Mouse (Mus musculus) MEL (cell line): Measurements from ENCODE around the gene Mcm2.

Source experiments
- BHLHE40 ChIP-seq: IDR thresholded peaks from 2 replicates; pipeline ENCODE4 v1.6.1; 2012; ENCODE audit warnings: low read depth, mild to moderate bottlenecking, inconsistent platforms, low read length, improper control_type of control experiment, borderline replicate concordance
- CHD1 ChIP-seq: IDR thresholded peaks from 2 replicates; pipeline ENCODE4 v1.6.1; 2012; ENCODE audit warnings: low read depth, mild to moderate bottlenecking, inconsistent platforms, low read length, improper control_type of control experiment
- CTCF ChIP-seq, 3 experiments: IDR thresholded peaks in 2 of 3; conservative IDR thresholded peaks in 1 of 3; 2 replicates each; pipeline ENCODE4 v1.5.1; 2011 to 2012; ENCODE audit warnings: low read length in 3 of 3, low read depth in 2 of 3, mild to moderate bottlenecking in 2 of 3, improper control_type of control experiment in 1 of 3, inconsistent platforms in 1 of 3, mixed read lengths in 1 of 3, moderate library complexity in 1 of 3; ENCODE audit not compliant: control insufficient read depth in 1 of 3, insufficient read depth in 1 of 3, poor library complexity in 1 of 3, severe bottlenecking in 1 of 3
- EP300 ChIP-seq, 2 experiments: IDR thresholded peaks; 2 replicates each; pipeline ENCODE4 v1.6.1; 2011; ENCODE audit warnings: improper control_type of control experiment in 2 of 2, low read length in 2 of 2, low read depth in 1 of 2, mild to moderate bottlenecking in 1 of 2
- HCFC1 ChIP-seq: IDR thresholded peaks from 2 replicates; pipeline ENCODE4 v1.6.1; 2012; ENCODE audit warnings: low read depth, mild to moderate bottlenecking, inconsistent platforms, low read length, improper control_type of control experiment, moderate library complexity
- MAFK ChIP-seq: IDR thresholded peaks from 2 replicates; pipeline ENCODE4 v1.6.1; 2011; ENCODE audit warnings: low read depth, mild to moderate bottlenecking, low read length, improper control_type of control experiment, borderline replicate concordance
- MEF2A ChIP-seq: IDR thresholded peaks from 2 replicates; pipeline ENCODE4 v1.6.1; 2014; ENCODE audit warnings: low read depth, mild to moderate bottlenecking, inconsistent platforms, low read length, improper control_type of control experiment; ENCODE audit not compliant: poor library complexity, insufficient replicate concordance, severe bottlenecking; ENCODE audit errors: extremely low read depth
- MYB ChIP-seq: IDR thresholded peaks from 2 replicates; pipeline ENCODE4 v1.6.1; 2011; ENCODE audit warnings: mild to moderate bottlenecking, low read depth, low read length, improper control_type of control experiment
- NELFE ChIP-seq: IDR thresholded peaks from 2 replicates; pipeline ENCODE4 v1.6.1; 2011; ENCODE audit warnings: low read depth, low read length, improper control_type of control experiment
- NRF1 ChIP-seq: IDR thresholded peaks from 2 replicates; pipeline ENCODE4 v1.6.1; 2014; ENCODE audit warnings: low read depth, mild to moderate bottlenecking, inconsistent platforms, low read length, improper control_type of control experiment, moderate library complexity; ENCODE audit not compliant: poor library complexity, insufficient read depth, severe bottlenecking
- POLR2A ChIP-seq, 2 experiments: IDR thresholded peaks; 2 replicates each; pipeline ENCODE4 v1.6.1; 2011 to 2012; ENCODE audit warnings: low read length in 2 of 2, mild to moderate bottlenecking in 2 of 2, control low read depth in 1 of 2, improper control_type of control experiment in 1 of 2, low read depth in 1 of 2, moderate library complexity in 1 of 2; ENCODE audit not compliant: control insufficient read depth in 1 of 2, insufficient read depth in 1 of 2, poor library complexity in 1 of 2
- RAD21 ChIP-seq: IDR thresholded peaks from 2 replicates; pipeline ENCODE4 v1.6.1; 2011; ENCODE audit warnings: mild to moderate bottlenecking, low read depth, low read length, improper control_type of control experiment
- TAL1 ChIP-seq: IDR thresholded peaks from 2 replicates; pipeline ENCODE4 v1.6.1; 2012; ENCODE audit warnings: mild to moderate bottlenecking, inconsistent platforms, low read length, moderate library complexity, mixed read lengths
- USF1 ChIP-seq: IDR thresholded peaks from 2 replicates; pipeline ENCODE4 v1.6.1; 2014; ENCODE audit warnings: low read depth, mild to moderate bottlenecking, inconsistent platforms, low read length, improper control_type of control experiment, moderate library complexity

GRCm38 (mm10) chr6:88874868-88875508 is 23.6 kb downstream of the Mcm2 start, which contains the start of gene Podxl2:
- TF ChIP-seq MAFK: no peak
- no peak for TF ChIP-seq CHD1
- TF ChIP-seq POLR2A (IDR thresholded peaks at IDR 0.05; ENCODE audit: control insufficient read depth in 1 of 2, insufficient read depth in 1 of 2, low read depth in 1 of 2, low read length in 2 of 2, poor library complexity in 1 of 2): no peak
- no peak for TF ChIP-seq CTCF (IDR thresholded peaks at IDR 0.05 in 2 of 3, conservative IDR thresholded peaks at IDR 0.05 in 1 of 3; ENCODE audit: control insufficient read depth in 1 of 3, insufficient read depth in 1 of 3, low read depth in 2 of 3, low read length in 3 of 3, poor library complexity in 1 of 3, severe bottlenecking in 1 of 3)
- TF ChIP-seq MYB: no peak
- TF ChIP-seq TAL1: no peak
- TF ChIP-seq EP300 (IDR thresholded peaks at IDR 0.05; ENCODE audit: low read depth in 1 of 2, low read length in 2 of 2): no peak
- TF ChIP-seq MEF2A: no peak
- no peak for TF ChIP-seq HCFC1
- TF ChIP-seq BHLHE40: no peak
- no peak for TF ChIP-seq NRF1
- no peak for TF ChIP-seq NELFE
- no peak for TF ChIP-seq USF1
- no peak for TF ChIP-seq RAD21
